Mouse (Mus musculus): ENCODE results near the gene Xrcc5. TPM values are rescaled to one million over a fixed set of nuclear protein-coding genes. Genes with fewer than 3 reads are reported as not detected.

Gene Xrcc5
- 43.5 and 47.3 TPM in 2 replicates for polyA plus RNA-seq (2014; fragmentation: Nextera tagmentation; extraction: Ambion mirVana)

DNA sequence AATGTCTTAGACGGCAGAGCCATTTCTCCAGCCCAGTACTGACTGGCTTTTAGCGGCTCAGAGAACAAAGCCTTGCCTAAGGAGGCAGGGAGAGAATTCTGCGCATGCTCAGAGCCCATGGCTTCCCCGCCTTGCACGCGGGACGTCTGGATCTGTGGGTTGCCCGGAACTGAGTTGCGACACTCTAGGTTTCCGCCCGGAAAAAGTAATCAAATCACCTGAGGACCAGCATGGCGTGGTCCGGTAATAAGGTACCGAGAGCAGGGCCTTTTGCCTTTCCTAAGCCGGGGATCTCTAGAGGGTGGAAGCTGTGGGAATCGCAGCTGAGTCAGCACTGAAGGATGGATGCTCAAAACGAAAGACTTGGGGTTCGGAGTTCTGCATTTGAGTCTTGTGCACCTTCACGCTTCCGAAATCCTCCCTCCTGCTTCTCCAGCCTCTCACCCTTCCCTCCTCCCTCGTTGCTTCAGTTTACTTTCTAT lies at the start of gene Xrcc5:
TSS of gene Xrcc5 (plus strand) at position 105 of the 482 bp plus-strand sequence.
- Histone ChIP-seq H3K4me3 (ENCODE audit: low read depth, low read length) (peak within 1 kb of the TSS; percentile 71), H3K4me2 (peak within 1 kb of the TSS; percentile 65), H3K9ac (ENCODE audit: low read depth, low read length) (peak within 1 kb of the TSS; percentile 81), H3K4me1 (replicated peaks; ENCODE audit: control insufficient read depth, insufficient read depth, low read length) (peaks cover 3% of the 10 kb centered on the region), H3K36me3 (ENCODE audit: control insufficient read depth, insufficient read depth, low read length) (peaks cover 1% of the 10 kb centered on the region; the same call in 1 of the 2 replicates), H3K27me3 (replicated peaks; ENCODE audit: control insufficient read depth, insufficient read depth, low read length) (no peaks in the 10 kb centered on the region), H3K27ac (ENCODE audit: low read depth, low read length) (peak within 1 kb of the TSS; percentile 95), H3K9me3 (ENCODE audit: control insufficient read depth, low read length) (no peaks in the 10 kb centered on the region)
- DNase-seq (ENCODE audit: low spot score) (peak; percentile 90), ATAC-seq (replicated peaks; ENCODE audit: low FRiP score) (peak; percentile 99)
- under 1% methylated on average over 21 of the region's 21 CpGs for WGBS

DNA sequence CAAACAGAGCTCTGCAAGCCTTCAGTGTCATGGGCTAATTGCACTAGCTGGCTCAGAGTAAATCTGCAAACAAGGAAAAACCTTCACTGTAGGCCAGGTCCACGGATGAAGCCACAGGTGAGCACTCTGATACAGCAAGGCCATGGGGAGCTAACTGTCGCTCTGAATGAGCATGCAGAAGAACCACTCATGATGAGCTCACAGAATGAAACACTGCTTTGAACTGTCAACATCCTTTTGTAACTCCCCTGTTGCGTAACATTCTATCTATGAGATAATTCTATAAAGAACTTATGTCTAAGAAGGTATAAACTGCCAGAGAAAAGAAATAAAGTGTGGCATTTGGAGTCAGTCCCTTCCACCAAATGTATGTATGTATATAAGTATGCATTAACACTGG lies 44.1 kb upstream of the Xrcc5 start:
- Histone ChIP-seq H3K4me3 (ENCODE audit: low read depth, low read length) (no peak overlapping the region), H3K9ac (ENCODE audit: low read depth, low read length) (no peak overlapping the region), H3K4me2 (no peak overlapping the region), H3K27ac (ENCODE audit: low read depth, low read length) (no peak overlapping the region), H3K9me3 (ENCODE audit: control insufficient read depth, low read length) (no peaks in the 10 kb centered on the region), H3K4me1 (replicated peaks; ENCODE audit: control insufficient read depth, insufficient read depth, low read length) (0 out of 2 replicates have a peak, but pooled peaks cover 3% of the 10 kb centered on the region), H3K36me3 (ENCODE audit: control insufficient read depth, insufficient read depth, low read length) (no peaks in the 10 kb centered on the region), H3K27me3 (replicated peaks; ENCODE audit: control insufficient read depth, insufficient read depth, low read length) (no peaks in the 10 kb centered on the region)
- WGBS = 86% methylated on average over 3 of the region's 3 CpGs
- ATAC-seq (replicated peaks; ENCODE audit: low FRiP score) (no peak), DNase-seq (ENCODE audit: low spot score) (no peak)

DNA sequence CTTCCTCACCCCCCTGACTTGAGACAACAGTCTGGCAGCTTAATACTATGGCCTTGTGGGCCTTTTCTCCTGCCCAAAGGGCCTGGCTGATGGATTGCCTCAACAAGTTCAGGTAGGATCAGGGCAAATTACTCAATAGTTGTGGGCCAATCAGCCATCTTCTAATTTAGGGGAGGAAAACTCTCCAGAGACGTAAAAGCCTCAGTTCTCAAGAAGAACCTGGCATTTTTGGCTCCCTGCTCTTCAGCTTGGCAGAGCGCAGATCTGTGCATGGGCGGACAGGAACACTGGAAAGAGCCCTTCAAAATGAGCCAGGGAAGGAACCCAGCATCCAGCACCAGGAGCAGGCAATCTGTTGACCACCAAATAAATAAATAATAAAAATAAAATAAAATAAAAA lies 29.1 kb upstream of the Xrcc5 start:
- no peaks in the 10 kb centered on the region for H3K27me3 ChIP-seq (replicated peaks; ENCODE audit: control insufficient read depth, insufficient read depth, low read length)
- no peak for ATAC-seq (replicated peaks; ENCODE audit: low FRiP score)

DNA sequence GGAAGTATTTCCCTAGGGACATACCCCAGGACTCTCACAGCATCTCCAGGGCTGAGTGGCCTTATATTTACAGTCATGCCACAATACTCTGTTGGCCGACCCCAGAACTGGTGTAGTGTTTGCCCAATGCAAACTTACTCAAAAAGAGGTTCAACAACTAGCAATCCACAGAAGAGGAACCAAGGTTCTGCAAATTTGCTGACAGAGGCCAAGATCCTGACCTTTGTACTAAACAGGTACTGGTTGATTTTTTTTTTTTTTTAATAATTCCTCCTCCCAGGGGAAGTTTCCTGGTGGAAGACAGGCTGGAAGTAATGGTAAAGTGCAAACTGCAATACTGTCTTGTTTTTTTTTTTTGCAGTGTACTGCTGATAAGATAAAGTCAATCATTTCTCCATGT lies 24.6 kb upstream of the Xrcc5 start:
- Histone ChIP-seq H3K27me3 (replicated peaks; ENCODE audit: control insufficient read depth, insufficient read depth, low read length) (no peaks in the 10 kb centered on the region; the same call in 1 of the 2 replicates), H3K4me2 (no peak overlapping the region), H3K36me3 (ENCODE audit: control insufficient read depth, insufficient read depth, low read length) (no peaks in the 10 kb centered on the region), H3K9ac (ENCODE audit: low read depth, low read length) (no peak overlapping the region), H3K4me3 (ENCODE audit: low read depth, low read length) (no peak overlapping the region), H3K27ac (ENCODE audit: low read depth, low read length) (no peak overlapping the region), H3K9me3 (ENCODE audit: control insufficient read depth, low read length) (no peaks in the 10 kb centered on the region), H3K4me1 (replicated peaks; ENCODE audit: control insufficient read depth, insufficient read depth, low read length) (peaks cover 3% of the 10 kb centered on the region; the same call in 1 of the 2 replicates)
- ATAC-seq (replicated peaks; ENCODE audit: low FRiP score) (no peak), DNase-seq (ENCODE audit: low spot score) (no peak)
- WGBS = 63% methylated on average over 1 of the region's 1 CpGs

More for the DNA sequence above, 29.1 kb upstream of the Xrcc5 start:
- H3K4me3 ChIP-seq (ENCODE audit: low read depth, low read length) = no peak overlapping the region
- peaks cover 13% of the 10 kb centered on the region; the same call in 1 of the 2 replicates for H3K36me3 ChIP-seq (ENCODE audit: control insufficient read depth, insufficient read depth, low read length)
- H3K4me2 ChIP-seq = no peak overlapping the region
- DNase-seq (ENCODE audit: low spot score) = no peak
- H3K4me1 ChIP-seq (replicated peaks; ENCODE audit: control insufficient read depth, insufficient read depth, low read length) = peaks cover 3% of the 10 kb centered on the region; the same call in 1 of the 2 replicates
- H3K27ac ChIP-seq (ENCODE audit: low read depth, low read length) = no peak overlapping the region
- H3K9ac ChIP-seq (ENCODE audit: low read depth, low read length) = no peak overlapping the region
- 89% methylated on average over 3 of the region's 3 CpGs for WGBS
- H3K9me3 ChIP-seq (ENCODE audit: control insufficient read depth, low read length) = peaks cover 4% of the 10 kb centered on the region; the same call in 1 of the 2 replicates

DNA sequence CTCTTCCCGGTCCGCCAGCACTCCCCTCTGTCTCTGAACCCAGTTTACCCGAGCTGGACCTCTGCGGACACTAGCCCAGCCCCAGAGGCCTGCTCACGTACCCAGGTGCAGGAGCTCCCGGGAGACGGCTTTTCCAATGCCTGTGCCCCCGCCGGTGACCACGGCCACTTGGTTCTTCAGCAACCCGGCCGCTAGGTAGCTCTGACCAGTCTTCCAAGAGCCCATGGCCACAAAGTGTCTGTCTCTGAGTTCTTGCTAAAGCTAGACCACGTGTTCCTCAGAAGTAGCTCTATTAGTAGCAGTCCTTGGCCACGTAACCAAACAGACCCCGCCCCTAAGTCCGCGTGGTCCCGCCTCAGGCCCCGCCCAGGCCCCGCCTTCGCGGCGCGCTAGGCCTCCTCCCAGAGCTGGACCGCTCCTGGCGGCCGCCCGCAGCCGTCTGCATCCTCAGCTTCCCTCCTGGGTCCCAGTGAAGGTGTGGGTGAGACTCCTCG lies 23.2 kb upstream of the Xrcc5 start, which contains the start of the genes Pecr and Tmem169:
TSS of gene Pecr (minus strand) at position 323 of the 494 bp plus-strand sequence.
TSS of gene Tmem169 (plus strand) at position 378 of the 494 bp plus-strand sequence.
- 0 out of 2 replicates have a peak within 1 kb of the TSS, but pooled peaks have one; percentile 40 for H3K27ac ChIP-seq (ENCODE audit: low read depth, low read length)
- peak; percentile 99 for ATAC-seq (replicated peaks; ENCODE audit: low FRiP score)
- WGBS = under 1% methylated on average over 30 of the region's 30 CpGs

DNA sequence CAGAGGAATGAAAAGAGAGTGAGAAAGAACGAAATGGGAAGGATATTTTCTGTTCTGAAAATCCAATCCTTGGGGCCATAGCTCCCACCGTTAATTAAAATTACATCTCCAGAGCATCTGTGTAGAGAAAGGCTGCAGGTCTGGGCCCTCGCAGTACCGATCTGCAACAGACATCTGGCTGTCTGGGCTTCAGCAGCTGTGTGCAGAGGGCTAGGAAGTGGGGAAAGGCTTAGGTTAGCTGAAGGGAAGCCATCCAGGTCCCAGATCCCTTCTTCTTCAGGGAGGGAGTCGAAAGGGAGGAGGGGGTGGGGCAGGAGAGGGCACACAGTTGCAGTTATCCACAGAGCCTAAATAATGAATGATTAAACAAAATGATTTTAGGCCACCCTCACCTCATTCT lies 22.7 kb upstream of the Xrcc5 start:
- Histone ChIP-seq H3K27me3 (replicated peaks; ENCODE audit: control insufficient read depth, insufficient read depth, low read length) (no peaks in the 10 kb centered on the region; the same call in 1 of the 2 replicates), H3K36me3 (ENCODE audit: control insufficient read depth, insufficient read depth, low read length) (no peaks in the 10 kb centered on the region), H3K27ac (ENCODE audit: low read depth, low read length) (no peak overlapping the region), H3K9me3 (ENCODE audit: control insufficient read depth, low read length) (no peaks in the 10 kb centered on the region), H3K4me2 (peak overlapping the region; percentile 83), H3K4me1 (replicated peaks; ENCODE audit: control insufficient read depth, insufficient read depth, low read length) (peaks cover 3% of the 10 kb centered on the region; the same call in 1 of the 2 replicates), H3K4me3 (ENCODE audit: low read depth, low read length) (peak overlapping the region; percentile 60; the same call in 1 of the 2 replicates), H3K9ac (ENCODE audit: low read depth, low read length) (no peak overlapping the region)
- no peak for ATAC-seq (replicated peaks; ENCODE audit: low FRiP score)
- DNase-seq (ENCODE audit: low spot score) = no peak
- 7% methylated on average over 5 of the region's 5 CpGs for WGBS

More for the DNA sequence above, 23.2 kb upstream of the Xrcc5 start, which contains the start of the genes Pecr and Tmem169:
- DNase-seq (ENCODE audit: low spot score) = peak; percentile 94
- Histone ChIP-seq H3K4me2 (peak within 1 kb of the TSS; percentile 83), H3K36me3 (ENCODE audit: control insufficient read depth, insufficient read depth, low read length) (no peaks in the 10 kb centered on the region), H3K9me3 (ENCODE audit: control insufficient read depth, low read length) (no peaks in the 10 kb centered on the region), H3K4me1 (replicated peaks; ENCODE audit: control insufficient read depth, insufficient read depth, low read length) (peaks cover 3% of the 10 kb centered on the region; the same call in 1 of the 2 replicates), H3K27me3 (replicated peaks; ENCODE audit: control insufficient read depth, insufficient read depth, low read length) (no peaks in the 10 kb centered on the region; the same call in 1 of the 2 replicates), H3K9ac (ENCODE audit: low read depth, low read length) (peak within 1 kb of the TSS; percentile 68), H3K4me3 (ENCODE audit: low read depth, low read length) (peak within 1 kb of the TSS; percentile 60)

DNA sequence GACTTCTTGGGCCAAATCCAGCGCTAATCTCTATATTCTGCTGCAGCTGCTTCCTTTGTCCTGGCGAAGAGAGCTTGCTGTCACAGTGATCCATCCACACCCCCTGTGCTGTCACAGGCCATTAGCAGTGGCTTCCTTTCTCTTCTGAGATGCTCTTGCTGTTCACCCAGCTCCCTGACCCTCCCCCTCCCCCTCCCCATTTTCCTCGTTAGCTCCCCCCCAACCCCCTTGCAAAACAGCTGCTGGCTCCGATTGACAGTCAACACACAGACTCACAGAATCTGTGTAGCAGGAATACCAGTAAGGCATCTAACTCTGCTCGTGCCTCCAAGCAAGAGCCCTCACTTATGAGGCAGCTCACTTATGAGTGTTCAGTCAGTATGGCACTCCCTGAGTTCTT lies 20.3 kb upstream of the Xrcc5 start:
- H3K27ac ChIP-seq (ENCODE audit: low read depth, low read length) = no peak overlapping the region

DNA sequence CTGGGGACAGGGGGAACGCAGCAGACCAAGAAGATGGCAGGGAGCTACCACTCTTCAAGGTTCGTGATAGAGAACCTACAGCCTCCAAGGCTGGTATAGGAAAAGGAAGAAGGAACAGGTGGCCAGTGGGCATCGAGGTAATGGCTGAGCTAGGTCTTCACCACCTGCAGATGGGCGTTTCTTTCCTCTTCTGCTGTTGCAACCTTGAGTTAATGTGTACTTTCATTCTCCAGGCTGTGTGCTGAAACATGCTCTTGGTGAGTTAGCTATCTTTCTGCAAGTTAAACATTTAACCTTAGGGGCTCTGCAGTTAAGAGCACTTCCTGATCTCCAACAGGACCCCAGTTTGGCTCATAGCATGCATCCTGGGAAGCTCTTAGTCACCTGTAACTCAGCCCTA lies 19.3 kb upstream of the Xrcc5 start:
- Histone ChIP-seq H3K4me3 (ENCODE audit: low read depth, low read length) (no peak overlapping the region), H3K4me2 (no peak overlapping the region), H3K9me3 (ENCODE audit: control insufficient read depth, low read length) (no peaks in the 10 kb centered on the region), H3K27me3 (replicated peaks; ENCODE audit: control insufficient read depth, insufficient read depth, low read length) (no peaks in the 10 kb centered on the region; the same call in 1 of the 2 replicates), H3K9ac (ENCODE audit: low read depth, low read length) (no peak overlapping the region), H3K36me3 (ENCODE audit: control insufficient read depth, insufficient read depth, low read length) (no peaks in the 10 kb centered on the region), H3K27ac (ENCODE audit: low read depth, low read length) (no peak overlapping the region), H3K4me1 (replicated peaks; ENCODE audit: control insufficient read depth, insufficient read depth, low read length) (no peaks in the 10 kb centered on the region)
- no peak for DNase-seq (ENCODE audit: low spot score)
- WGBS = 75% methylated on average over 4 of the region's 4 CpGs
- no peak for ATAC-seq (replicated peaks; ENCODE audit: low FRiP score)

More for the DNA sequence above, 20.3 kb upstream of the Xrcc5 start:
- Histone ChIP-seq H3K36me3 (ENCODE audit: control insufficient read depth, insufficient read depth, low read length) (no peaks in the 10 kb centered on the region), H3K9ac (ENCODE audit: low read depth, low read length) (no peak overlapping the region), H3K9me3 (ENCODE audit: control insufficient read depth, low read length) (no peaks in the 10 kb centered on the region), H3K27me3 (replicated peaks; ENCODE audit: control insufficient read depth, insufficient read depth, low read length) (no peaks in the 10 kb centered on the region; the same call in 1 of the 2 replicates), H3K4me3 (ENCODE audit: low read depth, low read length) (no peak overlapping the region), H3K4me1 (replicated peaks; ENCODE audit: control insufficient read depth, insufficient read depth, low read length) (peaks cover 3% of the 10 kb centered on the region; the same call in 1 of the 2 replicates), H3K4me2 (no peak overlapping the region)
- no peak for ATAC-seq (replicated peaks; ENCODE audit: low FRiP score)
- no peak for DNase-seq (ENCODE audit: low spot score)
- WGBS = 39% methylated on average over 5 of the region's 5 CpGs
